Mouse (Mus musculus) adrenal gland, postnatal 14 days (tissue): ENCODE results near the gene Xab2. TPM values are rescaled to one million over a fixed set of nuclear protein-coding genes. Genes with fewer than 3 reads are reported as not detected.
"Not testable (repeated sequence)": the region's sequence is repeated elsewhere in the genome, so short reads cannot be mapped to it uniquely, and the experiment has no call there.

ENCODE experiments used
- DNase-seq: peaks from one replicate; pipeline ENCODE4 v3.0.0; 2021; ENCODE audit warnings: mixed read lengths
- total RNA-seq: library from RNA; stranded (reverse); gene quantifications from 2 replicates; pipeline ENCODE4 v1.2.3, GENCODE M21; 2021

Gene Xab2
- total RNA-seq, 1 experiment from 2014 or later = 31.5 TPM

DNA sequence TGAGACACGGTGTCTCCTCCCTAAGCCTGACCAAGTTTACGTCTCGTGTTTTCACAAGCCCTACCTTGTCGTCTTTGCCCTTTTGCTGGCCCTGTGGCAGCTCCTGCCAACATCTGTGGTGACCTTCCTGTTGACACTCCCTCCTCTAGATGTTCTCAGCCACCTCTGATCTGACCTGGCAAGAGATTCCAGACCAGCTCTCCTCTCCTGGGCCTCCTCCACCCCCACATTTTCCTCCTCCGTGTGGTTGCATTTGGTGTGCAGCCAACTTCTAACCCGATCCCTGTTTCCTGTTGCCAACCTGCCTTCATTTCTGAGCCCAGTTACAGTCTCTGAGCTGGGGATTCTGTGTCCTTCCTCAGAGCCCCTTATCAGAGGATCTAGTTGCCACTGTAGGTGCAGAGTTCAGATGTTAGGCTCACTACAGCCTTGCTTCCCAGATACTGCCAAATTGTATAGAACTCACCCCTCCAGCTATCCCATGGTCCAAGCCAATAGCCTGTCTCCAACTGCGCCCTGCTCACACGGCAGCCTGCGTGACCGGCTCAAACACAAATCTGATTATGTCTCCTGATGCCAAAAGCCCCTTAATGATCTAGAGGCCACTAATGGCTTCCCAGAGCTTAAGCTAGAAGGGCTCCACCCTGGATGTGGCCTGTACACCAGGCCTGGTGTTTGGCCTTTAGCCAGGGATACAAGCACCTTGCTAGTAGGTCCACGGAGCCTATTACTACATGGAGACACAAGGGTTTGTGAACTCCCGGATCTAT lies 11.9 kb downstream of the Xab2 start:
- DNase-seq = peak; percentile 73

- no peak for DNase-seq
Observed at GRCm38 (mm10) chr8:3607822-3608221, 13.3 kb downstream of the Xab2 start.

- DNase-seq = peak; percentile 60
Observed at GRCm38 (mm10) chr8:3606593-3606992, 14.5 kb downstream of the Xab2 start.

- no peak for DNase-seq
Observed at GRCm38 (mm10) chr8:3603439-3603838, 17.7 kb downstream of the Xab2 start.

DNA sequence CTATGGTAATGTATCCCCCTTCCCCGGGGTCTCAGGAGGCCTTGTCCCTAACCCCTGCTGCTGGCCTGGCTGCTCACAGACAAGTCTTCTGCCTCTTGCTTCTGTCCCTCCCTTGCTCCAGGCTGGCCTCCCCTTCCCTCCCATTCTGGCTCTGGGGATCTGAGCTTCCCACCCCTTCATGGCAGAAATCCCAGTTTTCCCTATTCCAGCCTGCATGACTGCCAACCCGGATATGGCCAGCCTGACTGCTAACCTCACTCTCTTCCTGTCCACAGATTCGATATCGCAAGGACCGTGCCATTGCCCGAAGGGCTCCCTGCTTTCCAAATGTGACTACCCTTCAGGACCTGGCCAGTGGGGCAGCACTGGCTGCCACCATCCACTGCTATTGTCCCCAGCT lies 20.7 kb downstream of the Xab2 start:
- DNase-seq = peak; percentile 62

DNA sequence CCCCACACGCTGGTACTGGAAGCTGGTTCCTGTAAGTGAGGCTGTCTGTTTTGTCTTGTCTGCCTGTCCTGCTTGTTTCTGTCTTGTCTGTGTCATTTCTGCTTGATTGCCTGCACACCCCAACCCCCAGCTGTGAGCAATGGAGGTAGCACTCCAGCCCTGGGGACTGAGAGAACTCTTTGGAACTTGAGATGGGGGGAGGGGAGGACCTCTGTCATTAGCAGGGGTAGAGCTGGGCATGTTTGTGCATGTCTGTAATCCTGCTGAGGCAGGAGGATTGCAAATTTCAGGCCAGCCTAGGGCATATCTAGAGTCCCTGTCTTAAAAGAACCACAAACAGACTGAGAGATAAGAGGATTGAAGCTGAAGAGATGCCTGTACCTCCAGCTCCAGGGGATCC lies 21.9 kb downstream of the Xab2 start:
- no peak for DNase-seq

DNA sequence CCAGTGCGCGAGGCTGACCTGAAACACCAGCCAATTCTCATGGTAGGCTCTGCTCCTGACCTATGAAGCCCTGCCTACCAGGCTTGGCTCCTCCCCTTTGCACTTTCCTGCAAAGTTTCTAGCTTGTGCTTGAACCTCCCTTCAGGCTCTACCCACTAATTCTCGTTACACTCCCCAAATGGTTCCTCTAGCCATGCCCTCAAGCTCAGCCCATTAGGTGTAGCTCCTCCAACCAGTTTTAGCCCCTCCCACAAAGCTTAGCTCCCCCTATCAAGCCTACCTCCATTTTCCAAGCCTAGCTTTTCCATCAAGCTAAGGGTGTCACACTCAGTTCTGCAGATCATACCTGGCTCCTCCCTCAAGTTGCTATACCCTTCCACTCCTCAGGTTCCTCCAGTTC lies 23.1 kb downstream of the Xab2 start:
- DNase-seq = no peak

DNA sequence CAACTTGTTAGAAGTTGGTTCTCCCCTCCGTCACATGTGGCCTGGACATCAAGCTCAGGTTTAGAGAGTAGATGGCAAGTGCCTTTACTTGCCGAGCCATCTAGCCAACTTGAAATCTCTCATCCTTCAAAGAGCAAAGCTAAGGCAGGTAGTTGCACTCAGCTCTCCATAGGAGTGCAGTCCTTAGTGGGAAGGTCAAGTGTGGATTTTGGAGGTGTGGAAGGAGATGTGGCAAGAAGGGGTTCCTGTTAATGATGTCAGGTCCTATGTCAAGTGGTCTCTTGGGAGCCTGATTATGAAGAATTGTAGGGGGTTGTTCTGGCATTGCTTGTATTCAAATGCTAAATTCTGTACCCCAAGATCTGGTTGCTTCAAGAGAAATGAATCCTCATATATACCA lies 26.6 kb downstream of the Xab2 start:
- no peak for DNase-seq

GRCm38 (mm10) chr8:3593470-3593869 lies 27.6 kb downstream of the Xab2 start:
- DNase-seq = peak; percentile 72

DNA sequence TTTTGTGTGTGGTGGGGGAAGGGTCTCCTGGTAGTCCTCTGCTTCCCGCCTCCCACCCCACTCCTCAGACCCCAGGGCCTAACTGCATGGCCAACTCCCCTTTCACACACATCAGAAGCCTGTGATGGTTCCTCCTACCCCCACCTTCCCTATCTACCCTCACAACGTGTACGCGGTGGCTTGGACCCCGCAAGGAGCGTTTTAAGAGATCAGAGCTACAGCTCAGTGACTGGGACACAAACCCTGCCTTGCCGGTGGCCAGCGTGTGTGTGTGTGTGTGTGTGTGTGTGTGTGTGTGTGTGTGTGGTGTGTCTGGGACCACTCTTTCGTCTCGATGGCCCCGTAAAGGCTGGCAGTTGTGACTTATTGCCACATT lies 32.9 kb downstream of the Xab2 start:
- peak; percentile 11 for DNase-seq

DNA sequence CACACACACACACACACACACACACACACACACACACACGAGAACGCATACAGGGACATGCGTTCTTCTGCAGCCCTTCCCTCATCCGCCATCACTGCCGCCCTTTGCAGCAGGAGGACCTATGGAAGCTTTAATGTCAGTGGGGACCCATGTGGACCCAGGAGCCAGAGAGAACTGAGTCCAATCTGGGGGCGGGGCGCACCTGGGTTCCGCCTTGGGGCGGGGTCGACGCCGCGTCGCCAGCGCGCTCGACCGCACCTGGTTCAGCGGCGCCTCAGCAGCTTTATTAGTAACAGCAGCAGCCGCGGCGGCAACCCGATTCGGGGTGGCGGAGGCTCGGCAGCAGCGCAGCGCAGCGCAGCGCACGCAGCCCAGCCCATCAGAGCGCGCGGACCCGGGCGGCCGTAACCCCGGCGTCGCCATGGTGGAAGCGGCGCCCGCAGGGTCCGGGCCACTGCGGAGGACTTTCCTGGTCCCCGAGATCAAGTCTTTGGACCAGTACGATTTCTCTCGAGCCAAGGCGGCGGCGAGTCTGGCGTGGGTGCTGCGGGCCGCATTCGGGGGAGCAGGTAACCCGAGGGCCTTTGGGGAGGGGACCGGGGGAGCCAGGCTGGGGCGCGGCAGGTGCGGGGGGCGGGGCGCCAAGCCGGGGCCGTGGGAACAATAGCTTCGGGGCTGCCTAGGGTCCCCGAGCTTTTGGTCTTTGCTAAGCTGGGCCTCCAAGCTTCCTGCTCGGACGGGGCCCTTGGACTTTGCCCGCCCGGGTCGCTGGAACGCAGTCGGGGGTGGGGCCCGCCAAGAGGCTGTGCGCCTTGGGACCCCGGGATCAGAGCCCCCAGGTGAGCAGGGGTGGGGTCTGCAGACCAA lies 33.5 kb downstream of the Xab2 start:
- DNase-seq = peak; percentile 67

- no peak for DNase-seq
Observed at GRCm38 (mm10) chr8:3586993-3587390, 34.1 kb downstream of the Xab2 start, which contains the start of gene Camsap3. TSS of gene Camsap3 (plus strand) at chr8:3587293.

DNA sequence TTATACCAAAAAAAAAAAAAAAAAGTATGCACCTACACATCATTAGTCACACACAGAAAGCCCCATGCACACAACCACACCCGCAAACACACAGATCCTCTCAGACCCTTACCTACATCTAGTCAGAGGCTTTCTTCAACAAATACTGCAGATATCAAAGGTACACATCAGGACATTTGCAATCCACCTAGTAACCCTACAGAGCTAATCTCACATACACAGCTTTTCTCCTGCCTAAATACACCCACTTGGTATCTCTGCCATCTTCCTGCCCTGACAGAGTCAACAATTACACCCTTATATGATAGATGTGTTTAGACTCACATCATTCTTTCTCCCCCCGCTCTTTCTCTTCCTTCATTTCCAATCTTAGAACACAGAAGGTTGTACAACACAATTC lies 34.7 kb downstream of the Xab2 start:
- DNase-seq = no peak

- DNase-seq = not testable (repeated sequence)
Observed at GRCm38 (mm10) chr8:3581961-3582360, 39.2 kb downstream of the Xab2 start.

DNA sequence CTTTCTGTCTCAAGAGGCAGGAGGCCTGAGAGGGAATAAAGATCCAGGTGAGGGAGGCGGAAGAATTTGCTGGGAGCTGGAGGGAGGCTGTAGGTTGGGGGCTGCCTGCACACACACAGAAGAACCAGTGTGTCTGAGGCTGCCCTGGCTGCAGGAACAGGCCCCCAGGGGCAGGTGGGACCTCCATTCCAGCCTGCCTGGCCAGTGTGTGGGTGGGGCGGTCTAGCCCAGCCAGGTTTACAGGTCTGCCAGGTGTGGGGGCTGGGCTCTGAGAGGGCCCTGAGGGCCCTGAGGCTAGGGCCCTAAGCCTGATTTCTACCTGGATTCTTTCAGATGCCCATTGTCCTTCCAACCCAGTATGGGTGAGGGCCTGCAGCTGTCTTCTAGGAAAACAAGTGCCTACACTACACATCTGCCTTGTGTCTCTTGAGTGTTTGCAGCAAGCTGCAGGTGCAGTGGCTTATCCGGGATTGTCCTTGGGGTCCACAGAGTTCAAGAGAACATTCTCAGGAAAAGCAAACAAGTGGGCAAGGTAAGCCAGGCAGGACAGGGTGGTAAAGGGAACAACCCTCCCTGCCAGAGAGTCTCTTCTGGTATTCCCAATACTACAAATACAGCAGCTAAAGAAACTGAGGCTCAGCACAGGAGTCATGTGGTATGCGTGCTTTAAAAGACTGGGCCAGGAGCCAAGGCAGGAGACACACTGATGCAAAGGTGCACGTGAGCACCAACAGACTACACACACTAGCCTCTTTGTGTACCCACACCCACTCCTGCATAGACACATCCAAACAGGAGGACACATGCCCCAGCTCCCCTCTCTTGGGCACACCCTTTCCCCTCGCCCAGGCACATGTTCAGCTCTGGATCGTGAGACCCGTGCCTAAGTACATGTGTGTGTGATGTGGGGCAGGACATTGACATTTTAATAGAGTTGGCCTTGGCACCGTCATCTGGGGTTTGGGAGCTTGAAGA lies 41.4 kb downstream of the Xab2 start:
- DNase-seq = no peak

- no peak for DNase-seq
Observed at GRCm38 (mm10) chr8:3576211-3576960, 44.7 kb downstream of the Xab2 start.

DNA sequence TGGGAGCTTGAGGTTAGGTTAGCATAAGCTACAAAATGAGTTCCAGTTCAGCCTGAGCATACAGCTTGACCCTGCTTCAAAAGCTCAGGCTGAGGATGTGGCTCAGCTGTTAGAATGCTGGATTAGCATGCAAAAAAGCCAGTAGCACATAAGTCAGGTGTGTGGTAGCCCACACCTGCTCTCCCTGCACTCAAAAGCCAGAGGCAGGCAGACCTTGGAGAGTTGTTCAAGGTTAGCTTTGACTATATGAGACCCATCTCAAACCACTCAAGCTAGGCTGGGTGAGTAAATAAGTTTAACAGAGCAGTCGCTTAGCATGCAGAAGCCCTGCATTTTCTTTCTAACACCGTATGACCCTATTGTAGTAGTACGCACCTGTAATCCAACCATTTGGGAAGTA lies 46.6 kb downstream of the Xab2 start:
- no peak for DNase-seq

- no peak for DNase-seq
Observed at GRCm38 (mm10) chr8:3569784-3570183, 51.3 kb downstream of the Xab2 start.

GRCm38 (mm10) chr8:3568378-3568777 lies 52.7 kb downstream of the Xab2 start:
- no peak for DNase-seq

- peak; percentile 22 for DNase-seq
Observed at GRCm38 (mm10) chr8:3567641-3568371, 53.3 kb downstream of the Xab2 start, which contains the start of gene C330021F23Rik. TSS of gene C330021F23Rik (plus strand) at chr8:3567990.
